Mouse (Mus musculus): Measurements from ENCODE around the gene Fcer1a.

GRCm38 (mm10) chr1:173196359-173196758 is 30.7 kb downstream of the Fcer1a start:
- TF ChIP-seq CTCF (IDR thresholded peaks at IDR 0.05) (no peak), EP300 (IDR thresholded peaks at IDR 0.05; ENCODE audit: insufficient read depth, low read depth, low read length) (no peak), POLR2A (IDR thresholded peaks at IDR 0.05; ENCODE audit: insufficient read depth, low read depth, low read length) (no peak)
